Mouse (Mus musculus): ENCODE data around the gene Slc13a5. TPM values are rescaled to one million over a fixed set of nuclear protein-coding genes. Genes with fewer than 3 reads are reported as not detected.

Gene Slc13a5
- 0.14 TPM in 2 replicates for polyA plus RNA-seq (2012; rRNA removed)

DNA sequence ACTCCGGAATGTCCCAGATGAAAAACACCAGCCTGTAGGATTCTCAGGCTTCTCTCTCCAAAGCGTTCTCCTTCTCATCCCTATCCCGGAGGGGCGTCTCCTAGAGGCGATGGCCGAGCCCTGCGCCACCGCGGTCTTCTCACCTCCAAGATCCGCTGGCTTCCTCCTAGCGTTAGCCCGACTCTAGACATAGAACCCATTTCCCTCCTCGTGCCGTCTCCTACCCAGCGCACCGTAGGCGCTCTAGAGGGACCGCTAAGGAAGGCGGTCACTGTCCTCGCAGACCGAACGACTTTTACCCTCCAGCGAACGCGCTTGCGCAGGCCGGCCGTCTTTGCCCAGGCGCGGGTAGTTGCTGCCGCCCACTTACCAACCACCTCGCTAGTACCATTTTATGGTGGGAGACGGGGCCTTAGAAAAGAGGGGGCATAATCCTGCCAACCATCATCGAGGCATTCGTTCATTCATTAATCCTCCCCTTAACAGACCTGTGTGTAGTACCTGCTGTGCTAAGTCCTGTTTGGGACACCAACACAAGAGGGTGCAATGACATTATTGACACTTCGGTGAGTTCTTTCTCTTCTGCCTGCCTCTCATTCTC, at the start of gene Slc13a5:
Gene Slc13a5 (minus strand): TSS at position 263 of the 601 bp plus-strand sequence.

DNA sequence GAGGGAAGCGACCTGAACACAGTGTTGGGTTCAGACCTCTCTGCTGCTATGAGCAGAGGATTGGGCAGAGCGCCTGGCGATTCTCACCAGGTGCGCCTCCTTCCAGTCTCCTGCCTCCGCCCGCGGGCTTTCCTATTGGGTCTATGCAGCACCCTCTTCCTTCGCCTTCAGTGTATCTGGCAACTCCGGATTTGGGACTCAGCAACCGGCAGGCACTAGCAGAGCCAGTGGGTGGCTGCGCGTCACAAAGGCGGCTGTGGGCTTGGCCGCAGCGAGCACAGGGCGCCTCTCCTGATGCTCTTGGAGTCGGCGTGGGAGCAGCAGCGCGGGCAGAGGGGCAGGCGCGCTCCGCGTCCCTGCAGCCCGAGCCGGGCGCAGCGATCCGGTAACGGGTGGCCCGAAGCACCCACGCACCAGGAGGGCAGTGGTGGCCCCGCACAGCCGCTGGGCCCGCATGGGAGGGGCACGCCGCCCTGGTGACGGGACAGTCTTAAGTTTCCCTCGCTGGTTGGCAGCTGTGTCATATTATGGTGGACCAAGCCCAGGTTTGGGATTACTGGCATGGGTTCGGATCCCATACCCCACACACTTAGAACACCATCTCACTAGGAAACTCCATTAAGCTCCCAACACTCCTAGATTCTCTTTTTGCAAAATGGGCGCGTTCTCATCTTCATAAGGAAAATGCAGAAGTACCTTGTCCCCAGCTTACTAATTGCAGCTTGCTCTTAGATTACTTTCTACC, 47.3 kb upstream of the Slc13a5 start, which contains the start of gene Fbxo39:
Gene Fbxo39 (plus strand): TSS at position 294 of the 745 bp plus-strand sequence.

DNA sequence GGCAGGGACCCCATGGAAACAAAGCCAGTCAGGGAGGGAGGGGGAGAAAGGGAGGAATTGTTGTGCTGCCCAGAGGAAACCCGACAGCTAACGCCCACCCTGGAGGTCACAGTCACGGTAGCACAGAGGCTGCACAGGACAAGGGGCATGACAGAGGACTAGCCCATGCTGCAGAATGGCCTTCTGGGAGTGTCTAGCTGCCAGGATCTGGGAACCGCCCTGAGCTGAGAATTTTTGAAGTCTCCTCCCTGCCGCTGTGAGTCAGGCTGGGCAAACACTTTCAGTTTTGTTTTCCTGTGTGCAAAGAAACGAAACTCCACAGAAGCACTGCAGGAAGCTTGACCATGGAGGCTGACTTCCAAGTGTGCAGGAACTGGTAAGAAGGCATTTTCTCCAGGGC, 34.3 kb upstream of the Slc13a5 start, which contains the start of gene Xaf1:
Gene Xaf1 (plus strand): TSS at position 296 of the 400 bp plus-strand sequence.

GRCm38 (mm10) chr11:72215410-72215797, 51.6 kb downstream of the Slc13a5 start, which contains the start of gene Med31:
Gene Med31 (minus strand): TSS chr11:72215592.

DNA sequence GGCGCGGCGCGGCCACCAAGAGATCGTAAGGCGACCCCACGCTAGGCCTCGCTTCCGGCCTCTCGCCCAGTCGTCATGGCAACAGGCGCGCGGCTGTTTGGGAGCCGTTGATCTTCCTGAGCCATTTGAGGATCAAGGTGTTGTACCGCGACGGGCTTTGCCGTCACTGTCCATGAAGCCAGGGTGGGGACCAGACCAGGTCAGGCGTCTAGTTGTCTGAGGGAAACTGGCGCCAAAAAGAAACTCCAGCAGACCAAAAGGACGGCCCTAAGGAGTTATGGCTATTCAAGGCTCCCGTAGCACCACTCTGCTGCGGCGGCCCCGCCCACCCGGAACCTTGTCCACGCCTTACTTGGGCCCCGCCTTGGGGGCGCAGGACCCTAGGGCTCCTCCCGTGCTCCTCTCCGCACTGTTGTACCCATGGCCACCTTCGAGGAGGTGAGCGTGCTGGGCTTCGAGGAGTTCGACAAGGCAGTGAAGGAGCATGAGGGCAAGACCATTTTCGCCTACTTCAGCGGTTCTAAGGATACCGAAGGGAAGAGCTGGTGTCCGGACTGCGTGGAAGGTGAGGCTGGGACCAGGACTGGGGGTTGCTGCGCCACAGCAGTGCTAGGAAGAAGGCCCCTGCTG, 59.7 kb downstream of the Slc13a5 start, which contains the start of the genes 4933427D14Rik and Txndc17:
Gene 4933427D14Rik (minus strand): TSS at position 256 of the 630 bp plus-strand sequence.
Gene Txndc17 (plus strand): TSS at position 344 of the 630 bp plus-strand sequence.

GRCm38 (mm10) chr11:72206341-72207203, 60.5 kb downstream of the Slc13a5 start, which contains the start of gene Gm43951:
Gene Gm43951 (minus strand): TSS chr11:72206840.

Other genes starting within 250 kb of the Slc13a5 start
- 0.20 TPM in 1 of 2 replicates, not detected in the other for gene Aipl1, start 229.7 kb downstream of the Slc13a5 start, polyA plus RNA-seq (2012; rRNA removed)
- gene Pimreg, start 225.2 kb downstream of the Slc13a5 start, polyA plus RNA-seq (2012; rRNA removed) = 2.8 and 3.8 TPM in 2 replicates
- gene Pitpnm3, start 131.4 kb downstream of the Slc13a5 start, polyA plus RNA-seq (2012; rRNA removed) = 18.2 and 19.4 TPM in 2 replicates
- gene Gm43951, start 60.4 kb downstream of the Slc13a5 start, polyA plus RNA-seq (2012; rRNA removed) = 0.13 and 0.14 TPM in 2 replicates
- gene 4933427D14Rik, start 59.8 kb downstream of the Slc13a5 start, polyA plus RNA-seq (2012; rRNA removed) = 3.5 and 3.6 TPM in 2 replicates
- 52.2 and 53.4 TPM in 2 replicates for gene Txndc17, start 59.7 kb downstream of the Slc13a5 start, polyA plus RNA-seq (2012; rRNA removed)
- 4.4 and 6.2 TPM in 2 replicates for gene Med31, start 51.6 kb downstream of the Slc13a5 start, polyA plus RNA-seq (2012; rRNA removed)
- 8.8 and 13.1 TPM in 2 replicates for gene Xaf1, start 34.4 kb upstream of the Slc13a5 start, polyA plus RNA-seq (2012; rRNA removed)
- 0.08 TPM in 1 of 2 replicates, not detected in the other for gene Fbxo39, start 47.2 kb upstream of the Slc13a5 start, polyA plus RNA-seq (2012; rRNA removed)
- 0.23 TPM in 1 of 2 replicates, not detected in the other for gene Tekt1, start 95.2 kb upstream of the Slc13a5 start, polyA plus RNA-seq (2012; rRNA removed)
- gene Smtnl2, start 144.5 kb upstream of the Slc13a5 start, polyA plus RNA-seq (2012; rRNA removed) = 2.8 and 3.9 TPM in 2 replicates
- 93.2 and 100 TPM in 2 replicates for gene Ggt6, start 168.3 kb upstream of the Slc13a5 start, polyA plus RNA-seq (2012; rRNA removed)
- 26.5 and 30.6 TPM in 2 replicates for gene Mybbp1a, start 174.1 kb upstream of the Slc13a5 start, polyA plus RNA-seq (2012; rRNA removed)
- 20.3 and 21.4 TPM in 2 replicates for gene Spns2, start 222.7 kb upstream of the Slc13a5 start, polyA plus RNA-seq (2012; rRNA removed)